Mouse (Mus musculus) thymus, adult 2 months (tissue): Measurements from ENCODE around the gene Bmf. TPM values are rescaled to one million over a fixed set of nuclear protein-coding genes. Genes with fewer than 3 reads are reported as not detected.
A peak's percentile ranks its signal among the peaks of the same experiment; 100 is the strongest.

Source experiments
- DNase-seq: peaks from one replicate; pipeline ENCODE4 v3.0.0; 2021
- H3K27ac ChIP-seq: fragments of 200-500 bp; 2 replicates; pipeline ENCODE4 v1.5.1; 2012; ENCODE audit warnings: low read length, control low read depth; ENCODE audit not compliant: control insufficient read depth, insufficient read depth
- H3K27me3 ChIP-seq: fragments of 200-500 bp; 2 replicates; pipeline ENCODE4 v1.6.1; 2012; ENCODE audit warnings: mild to moderate bottlenecking, low read length, moderate library complexity, mixed read lengths; ENCODE audit not compliant: control insufficient read depth, insufficient read depth
- H3K36me3 ChIP-seq: fragments of 200-500 bp; 2 replicates; pipeline ENCODE4 v1.6.1; 2012; ENCODE audit warnings: mild to moderate bottlenecking, low read length, moderate library complexity; ENCODE audit not compliant: control insufficient read depth, insufficient read depth
- H3K4me1 ChIP-seq: fragments of 200-500 bp; replicated peaks from 2 replicates; pipeline ENCODE4 v1.6.1; 2012; ENCODE audit warnings: low read length; ENCODE audit not compliant: control insufficient read depth, insufficient read depth
- H3K4me3 ChIP-seq: fragments of 200-500 bp; 2 replicates; pipeline ENCODE4 v1.5.1; 2012; ENCODE audit warnings: mild to moderate bottlenecking, low read length, control low read depth, moderate library complexity; ENCODE audit not compliant: control insufficient read depth, insufficient read depth
- CTCF ChIP-seq: fragments of 200-500 bp; IDR thresholded peaks from 2 replicates; pipeline ENCODE4 v1.5.1; 2012; ENCODE audit warnings: mild to moderate bottlenecking, control low read depth, low read length, moderate library complexity, borderline replicate concordance; ENCODE audit not compliant: control insufficient read depth, poor library complexity, insufficient read depth; ENCODE audit errors: extremely low read depth
- POLR2A ChIP-seq: fragments of 200-500 bp; IDR thresholded peaks from 2 replicates; pipeline ENCODE4 v1.6.1; 2012; ENCODE audit warnings: mild to moderate bottlenecking, low read length, control low read depth, moderate library complexity; ENCODE audit not compliant: control insufficient read depth, poor library complexity, insufficient read depth; ENCODE audit errors: extremely low read depth
- WGBS: fragments of 180-500 bp; shearing (Covaris S2); methylation state at CpG from one replicate; pipeline ENCODE4 v1.1.7; 2018; 5-methylcytosine and 5-hydroxymethylcytosine counted together
- polyA plus RNA-seq: library from polyadenylated mRNA; depleted of rRNA; stranded (reverse); fragments of >200 nt; gene quantifications from 2 replicates; pipeline ENCODE4 v1.2.3, GENCODE M21; 2012

The Bmf gene
- polyA plus RNA-seq, 1 experiment: 67.3 TPM

- no peaks in the 10 kb centered on the region; the same call in 1 of the 2 replicates for H3K36me3 ChIP-seq
- peaks cover 43% of the 10 kb centered on the region for H3K4me1 ChIP-seq
- no peaks in the 10 kb centered on the region for H3K27me3 ChIP-seq
- TF ChIP-seq POLR2A: no peak
- TF ChIP-seq CTCF: no peak
- no peak for DNase-seq
- WGBS: 92% methylated on average over 4 of the region's 4 CpGs
- no peak overlapping the region for H3K27ac ChIP-seq
- no peak overlapping the region for H3K4me3 ChIP-seq
Measured at GRCm38 (mm10) chr2:118537226-118537625, 12.3 kb downstream of the Bmf start.

- Histone ChIP-seq H3K27me3 (no peaks in the 10 kb centered on the region), H3K4me3 (no peak overlapping the region), H3K36me3 (peaks cover 6% of the 10 kb centered on the region), H3K27ac (no peak overlapping the region), H3K4me1 (peaks cover 39% of the 10 kb centered on the region)
- 82% methylated on average over 8 of the region's 8 CpGs for WGBS
- no peak for TF ChIP-seq POLR2A
- TF ChIP-seq CTCF: no peak
- no peak for DNase-seq
Measured at GRCm38 (mm10) chr2:118536553-118536952, 12.9 kb downstream of the Bmf start.

- H3K36me3 ChIP-seq: peaks cover 8% of the 10 kb centered on the region
- TF ChIP-seq CTCF: no peak
- no peak for TF ChIP-seq POLR2A
- DNase-seq: no peak
- H3K27me3 ChIP-seq: no peaks in the 10 kb centered on the region
- peaks cover 37% of the 10 kb centered on the region for H3K4me1 ChIP-seq
- no peak overlapping the region for H3K4me3 ChIP-seq
- WGBS: 40% methylated on average over 6 of the region's 6 CpGs
- H3K27ac ChIP-seq: no peak overlapping the region
Measured at GRCm38 (mm10) chr2:118536111-118536510, 13.4 kb downstream of the Bmf start.

GRCm38 (mm10) chr2:118533969-118534368, 15.5 kb downstream of the Bmf start:
- no peaks in the 10 kb centered on the region for H3K27me3 ChIP-seq
- WGBS: 55% methylated on average over 6 of the region's 6 CpGs
- H3K27ac ChIP-seq: peak overlapping the region; percentile 56
- H3K4me1 ChIP-seq: peaks cover 21% of the 10 kb centered on the region
- no peak overlapping the region for H3K4me3 ChIP-seq
- peaks cover 8% of the 10 kb centered on the region for H3K36me3 ChIP-seq
- no peak for TF ChIP-seq POLR2A
- no peak for TF ChIP-seq CTCF
- DNase-seq: no peak

GRCm38 (mm10) chr2:118532855-118533675, 16.4 kb downstream of the Bmf start:
- 82% methylated on average over 6 of the region's 6 CpGs for WGBS
- Histone ChIP-seq H3K27me3 (no peaks in the 10 kb centered on the region), H3K27ac (no peak overlapping the region), H3K4me3 (no peak overlapping the region), H3K4me1 (peaks cover 21% of the 10 kb centered on the region), H3K36me3 (peaks cover 8% of the 10 kb centered on the region)
- no peak for TF ChIP-seq POLR2A
- TF ChIP-seq CTCF: no peak
- no peak for DNase-seq

GRCm38 (mm10) chr2:118532401-118532800, 17.1 kb downstream of the Bmf start:
- TF ChIP-seq POLR2A (no peak), CTCF (no peak)
- no peak overlapping the region for H3K27ac ChIP-seq
- H3K4me3 ChIP-seq: no peak overlapping the region
- H3K36me3 ChIP-seq: peaks cover 8% of the 10 kb centered on the region
- no peaks in the 10 kb centered on the region for H3K27me3 ChIP-seq
- 91% methylated on average over 10 of the region's 10 CpGs for WGBS
- peaks cover 21% of the 10 kb centered on the region for H3K4me1 ChIP-seq
- no peak for DNase-seq
